Comparison of ENCODE assay signal across 31 mouse cellular contexts in genomic region chr3:116852421-116852820, GRCm38 (mm10).
"Had no signal": no experiment of that assay in that cellular context is flagged by ENCODE, and none has a peak within 500 bp of the region (broad histone marks: within the 10 kb centered on the region; RNA-seq: fewer than 3 reads in every experiment).

No protein-coding gene starts in this region.

- ATAC-seq: liver, embryonic 12.5 days; liver, postnatal 0 days; lung, postnatal 0 days; midbrain, embryonic 13.5 days; midbrain, embryonic 16.5 days had no signal

- H3K4me2 ChIP-seq: limb, embryonic 12.5 days; limb, embryonic 13.5 days; limb, embryonic 15.5 days; liver, embryonic 11.5 days; liver, embryonic 12.5 days; liver, embryonic 13.5 days; liver, embryonic 15.5 days; lung, embryonic 14.5 days; lung, embryonic 15.5 days; midbrain, embryonic 12.5 days; midbrain, embryonic 13.5 days; neural tube, embryonic 12.5 days had no signal

- H3K4me3 ChIP-seq: left cerebral cortex, adult 2 months; limb, embryonic 10.5 days; limb, embryonic 12.5 days; limb, embryonic 13.5 days; limb, embryonic 15.5 days; liver, embryonic 12.5 days; liver, embryonic 13.5 days; liver, embryonic 15.5 days; lung, embryonic 15.5 days; megakaryocyte, embryonic 14.5 days; midbrain, embryonic 10.5 days; midbrain, embryonic 12.5 days; midbrain, embryonic 13.5 days; myocyte; neural tube, embryonic 12.5 days had no signal

- H3K9ac ChIP-seq: limb, embryonic 12.5 days; limb, embryonic 13.5 days; limb, embryonic 15.5 days; liver, embryonic 12.5 days; liver, embryonic 13.5 days; liver, embryonic 14.5 days; liver, embryonic 15.5 days; liver, postnatal 0 days; lung, embryonic 14.5 days; lung, embryonic 15.5 days; midbrain, embryonic 12.5 days; midbrain, embryonic 13.5 days; neural tube, embryonic 12.5 days had no signal

- H3K27ac ChIP-seq: left cerebral cortex, adult 2 months; limb, embryonic 10.5 days; limb, embryonic 12.5 days; limb, embryonic 13.5 days; limb, embryonic 15.5 days; liver, embryonic 12.5 days; liver, embryonic 13.5 days; liver, embryonic 14.5 days; liver, embryonic 15.5 days; lung, embryonic 15.5 days; macrophage; midbrain, embryonic 10.5 days; midbrain, embryonic 12.5 days; midbrain, embryonic 13.5 days; neural tube, embryonic 12.5 days had no signal

- DNase-seq: left cerebral cortex, postnatal 4 days; liver; liver, embryonic 13.5 days; liver, postnatal 0 days; lung, adult 18-20 months; lung, adult 2 months; lung, embryonic 14.5 days; lung, postnatal 10 days; lung, postnatal 14 days; lung, postnatal 36 days; lung, postnatal 4 days; midbrain, embryonic 14.5 days had no signal

- H3K9me3 ChIP-seq: limb, embryonic 10.5 days; limb, embryonic 12.5 days; limb, embryonic 13.5 days; limb, embryonic 15.5 days; liver, embryonic 12.5 days; liver, embryonic 13.5 days; liver, embryonic 15.5 days; lung, embryonic 15.5 days; midbrain, embryonic 10.5 days; midbrain, embryonic 12.5 days; midbrain, embryonic 13.5 days; neural tube, embryonic 12.5 days had no signal

- H3K36me3 ChIP-seq: limb, embryonic 10.5 days; limb, embryonic 12.5 days; limb, embryonic 13.5 days; limb, embryonic 15.5 days; liver, embryonic 12.5 days; liver, embryonic 13.5 days; liver, embryonic 15.5 days; lung, embryonic 15.5 days; midbrain, embryonic 10.5 days; midbrain, embryonic 12.5 days; midbrain, embryonic 13.5 days; neural tube, embryonic 12.5 days had no signal

- H3K27me3 ChIP-seq: limb, embryonic 12.5 days; limb, embryonic 13.5 days; limb, embryonic 15.5 days; liver, embryonic 13.5 days; lung, embryonic 15.5 days; megakaryocyte, embryonic 14.5 days; midbrain, embryonic 12.5 days; midbrain, embryonic 13.5 days; neural tube, embryonic 12.5 days had no signal

- H3K4me1 ChIP-seq: limb, embryonic 10.5 days; limb, embryonic 12.5 days; limb, embryonic 13.5 days; limb, embryonic 15.5 days; lung, embryonic 15.5 days; midbrain, embryonic 10.5 days; midbrain, embryonic 12.5 days; midbrain, embryonic 13.5 days; neural tube, embryonic 12.5 days had no signal
